Mouse (Mus musculus): ENCODE measurements around the gene Elf1. TPM values are rescaled to one million over a fixed set of nuclear protein-coding genes. Genes with fewer than 3 reads are reported as not detected.
A peak's percentile ranks its signal among the peaks of the same experiment; 100 is the strongest.

Gene Elf1
- total RNA-seq, 4 experiments from 2014 or later: 3.0 to 4.3 (median 4.0) TPM

GRCm38 (mm10) chr14:79564784-79565183, 83.8 kb downstream of the Elf1 start:
- DNase-seq (ENCODE audit: low spot score in 2 of 2): no peak

- no peak for DNase-seq (ENCODE audit: low spot score in 2 of 2)
Observed at GRCm38 (mm10) chr14:79573482-79574191, 92.6 kb downstream of the Elf1 start.

- no peak for DNase-seq (ENCODE audit: low spot score in 2 of 2)
Observed at GRCm38 (mm10) chr14:79574361-79574760, 93.4 kb downstream of the Elf1 start.

GRCm38 (mm10) chr14:79583526-79584245, 102.7 kb downstream of the Elf1 start:
- no peak for DNase-seq (ENCODE audit: low spot score in 2 of 2)

- no peak for DNase-seq (ENCODE audit: low spot score in 2 of 2)
Observed at GRCm38 (mm10) chr14:79586499-79587138, 105.6 kb downstream of the Elf1 start.

GRCm38 (mm10) chr14:79587139-79587851, 106.3 kb downstream of the Elf1 start, which contains the start of gene Sugt1:
Gene Sugt1 (plus strand): TSS chr14:79587691.
- peak; percentile 92 to 95 for DNase-seq (ENCODE audit: low spot score in 2 of 2)

- DNase-seq (ENCODE audit: low spot score in 2 of 2): no peak
Observed at GRCm38 (mm10) chr14:79587852-79588229, 106.8 kb downstream of the Elf1 start.

- DNase-seq (ENCODE audit: low spot score in 2 of 2): no peak
Observed at GRCm38 (mm10) chr14:79588534-79588951, 107.5 kb downstream of the Elf1 start.

- no peak for DNase-seq (ENCODE audit: low spot score in 2 of 2)
Observed at GRCm38 (mm10) chr14:79589401-79589800, 108.4 kb downstream of the Elf1 start.

- DNase-seq (ENCODE audit: low spot score in 2 of 2): no peak
Observed at GRCm38 (mm10) chr14:79590916-79591315, 109.9 kb downstream of the Elf1 start.

GRCm38 (mm10) chr14:79591611-79592010, 110.6 kb downstream of the Elf1 start:
- DNase-seq (ENCODE audit: low spot score in 2 of 2): no peak

GRCm38 (mm10) chr14:79594069-79594468, 113.1 kb downstream of the Elf1 start:
- no peak for DNase-seq (ENCODE audit: low spot score in 2 of 2)

GRCm38 (mm10) chr14:79596602-79597001, 115.6 kb downstream of the Elf1 start:
- DNase-seq (ENCODE audit: low spot score in 2 of 2): no peak

- DNase-seq (ENCODE audit: low spot score in 2 of 2): no peak
Observed at GRCm38 (mm10) chr14:79605881-79606280, 124.9 kb downstream of the Elf1 start.

GRCm38 (mm10) chr14:79606392-79606791, 125.4 kb downstream of the Elf1 start:
- no peak for DNase-seq (ENCODE audit: low spot score in 2 of 2)

- no peak for DNase-seq (ENCODE audit: low spot score in 2 of 2)
Observed at GRCm38 (mm10) chr14:79606867-79607266, 125.9 kb downstream of the Elf1 start.

- DNase-seq (ENCODE audit: low spot score in 2 of 2): no peak
Observed at GRCm38 (mm10) chr14:79607352-79607751, 126.4 kb downstream of the Elf1 start.

- DNase-seq (ENCODE audit: low spot score in 2 of 2): no peak
Observed at GRCm38 (mm10) chr14:79608286-79608685, 127.3 kb downstream of the Elf1 start.

GRCm38 (mm10) chr14:79617121-79617828, 136.3 kb downstream of the Elf1 start:
- no peak for DNase-seq (ENCODE audit: low spot score in 2 of 2)

GRCm38 (mm10) chr14:79619802-79620201, 138.8 kb downstream of the Elf1 start:
- no peak for DNase-seq (ENCODE audit: low spot score in 2 of 2)

- no peak for DNase-seq (ENCODE audit: low spot score in 2 of 2)
Observed at GRCm38 (mm10) chr14:79621143-79621542, 140.1 kb downstream of the Elf1 start.
